ENCODE assay signal across 14 mouse cellular contexts in genomic region chr10:26297200-26297599, GRCm38 (mm10).
A peak's percentile ranks its signal among the peaks of the same experiment; 100 is the strongest.
DNase-seq lines count a peak whose midpoint lies in the region; ATAC-seq and TF ChIP-seq lines count a peak whose summit lies in the region.
"Had no signal": no experiment of that assay in that cellular context is flagged by ENCODE, and none has a peak within 500 bp of the region (broad histone marks: within the 10 kb centered on the region; RNA-seq: fewer than 3 reads in every experiment).

No protein-coding gene starts in this region.

- H3K9ac ChIP-seq in kidney, embryonic 15.5 days = no peak overlapping the region
- H3K9ac ChIP-seq: embryonic facial prominence, embryonic 15.5 days had no signal

- no peak overlapping the region for H3K4me2 ChIP-seq in kidney, embryonic 15.5 days
- H3K4me2 ChIP-seq: embryonic facial prominence, embryonic 15.5 days had no signal

- intact Hi-C loops in left cerebral cortex, adult 2 months (cut with DNase I) = no loop called here

- no peak overlapping the region for H3K4me3 ChIP-seq in left cerebral cortex, adult 2 months
- no peak overlapping the region for H3K4me3 ChIP-seq in kidney, embryonic 15.5 days (replicated peaks)
- H3K4me3 ChIP-seq: embryonic facial prominence, embryonic 15.5 days had no signal

- no peaks in the 10 kb centered on the region for H3K4me1 ChIP-seq in kidney, embryonic 15.5 days
- H3K4me1 ChIP-seq: embryonic facial prominence, embryonic 15.5 days had no signal

- WGBS in kidney, embryonic 15.5 days = 83% methylated on average over 3 of the region's 3 CpGs

- H3K9me3 ChIP-seq in kidney, embryonic 15.5 days (replicated peaks) = no peaks in the 10 kb centered on the region
- H3K9me3 ChIP-seq: embryonic facial prominence, embryonic 15.5 days had no signal

- H3K27me3 ChIP-seq in kidney, embryonic 15.5 days = no peaks in the 10 kb centered on the region
- H3K27me3 ChIP-seq: embryonic facial prominence, embryonic 15.5 days had no signal

- no peak for ATAC-seq in kidney, embryonic 15.5 days (replicated peaks; ENCODE audit: low FRiP score)
- ATAC-seq: intestine, embryonic 16.5 days had no signal

- no peak overlapping the region for H3K27ac ChIP-seq in left cerebral cortex, adult 2 months
- H3K27ac ChIP-seq in kidney, embryonic 15.5 days = no peak overlapping the region
- H3K27ac ChIP-seq: embryonic facial prominence, embryonic 15.5 days had no signal

- DNase-seq in frontal cortex, postnatal 36 days (ENCODE audit: low spot score in 2 of 2) = peak; percentile 46 to 74
- no peak for DNase-seq in frontal cortex, postnatal 14 days (ENCODE audit: low spot score in 2 of 2)
- peak; percentile 61 for DNase-seq in right cerebral cortex, adult 18-20 months
- DNase-seq in right cerebral cortex, postnatal 4 days = no peak
- peak; percentile 24 to 33 for DNase-seq in left cerebral cortex, adult 2 months (ENCODE audit: extremely low spot score in 1 of 2, low spot score in 2 of 2)
- DNase-seq in telencephalon, adult 2 months (ENCODE audit: low read depth, low spot score) = peak; percentile 79
- no peak for DNase-seq in heart, postnatal 4 days
- DNase-seq: cerebellum, adult 9-10 months; kidney, postnatal 36 days; spleen, adult 18-20 months; thymus, adult 18-20 months had no signal

- peaks cover 55% of the 10 kb centered on the region for H3K36me3 ChIP-seq in kidney, embryonic 15.5 days

- TF ChIP-seq CTCF in left cerebral cortex, adult 2 months (IDR thresholded peaks at IDR 0.05) = no peak

Comparison
In these comparisons a context has a peak if more than half of its experiments do, and no peak if none do; other contexts are left out.
1. DNase-seq: peak in frontal cortex, postnatal 36 days (2 of 2), right cerebral cortex, adult 18-20 months (single experiment), left cerebral cortex, adult 2 months (2 of 2) and telencephalon, adult 2 months (single experiment); none in frontal cortex, postnatal 14 days (0 of 2), right cerebral cortex, postnatal 4 days (single experiment) and heart, postnatal 4 days (single experiment).